Mouse (Mus musculus) heart, embryonic 11.5 days (tissue): ENCODE measurements around the gene Adcy1. TPM values are rescaled to one million over a fixed set of nuclear protein-coding genes. Genes with fewer than 3 reads are reported as not detected.
A peak's percentile ranks its signal among the peaks of the same experiment; 100 is the strongest.
"Not testable (repeated sequence)": the region's sequence is repeated elsewhere in the genome, so short reads cannot be mapped to it uniquely, and the experiment has no call there.

Experiments
- ATAC-seq: fragments of 200-750 bp; cut with Nextera tagmentation; replicated peaks from 2 replicates; pipeline ENCODE4 v1.8.0; 2017; ENCODE audit warnings: moderate library complexity; ENCODE audit not compliant: insufficient number of reproducible peaks, low FRiP score, low TSS enrichment
- H3K27ac ChIP-seq: fragments of 300-500 bp; sonication (generic); 2 replicates; pipeline ENCODE4 v1.5.1; 2014; ENCODE audit warnings: mild to moderate bottlenecking, low read depth, low read length
- H3K27me3 ChIP-seq: fragments of 300-500 bp; sonication (generic); 2 replicates; pipeline ENCODE4 v1.6.1; 2014; ENCODE audit warnings: mild to moderate bottlenecking, low read length, mixed read lengths; ENCODE audit not compliant: control insufficient read depth, insufficient read depth
- H3K36me3 ChIP-seq: fragments of 300-500 bp; sonication (generic); 2 replicates; pipeline ENCODE4 v1.6.1; 2014; ENCODE audit warnings: mild to moderate bottlenecking, low read length, moderate library complexity, mixed read lengths; ENCODE audit not compliant: control insufficient read depth, insufficient read depth
- H3K4me1 ChIP-seq: fragments of 300-500 bp; sonication (generic); 2 replicates; pipeline ENCODE4 v1.6.1; 2014; ENCODE audit warnings: low read length; ENCODE audit not compliant: control insufficient read depth, insufficient read depth
- H3K4me2 ChIP-seq: fragments of 300-500 bp; sonication (generic); 2 replicates; pipeline ENCODE4 v1.6.1; 2014; ENCODE audit warnings: mild to moderate bottlenecking, moderate library complexity
- H3K4me3 ChIP-seq: fragments of 300-500 bp; sonication (generic); 2 replicates; pipeline ENCODE4 v1.5.1; 2014; ENCODE audit warnings: low read depth, low read length
- H3K9ac ChIP-seq: fragments of 300-500 bp; sonication (generic); 2 replicates; pipeline ENCODE4 v1.6.1; 2014; ENCODE audit warnings: mild to moderate bottlenecking, low read depth, low read length, moderate library complexity
- H3K9me3 ChIP-seq: fragments of 300-500 bp; sonication (generic); replicated peaks from 2 replicates; pipeline ENCODE4 v1.6.1; 2016; ENCODE audit warnings: low read length; ENCODE audit not compliant: control insufficient read depth
- WGBS: fragments of 180-500 bp; shearing (Covaris S2); extraction: QIAGEN DNeasy Blood & Tissue Kit; methylation state at CpG from one replicate; pipeline ENCODE4 v1.1.7; 2014; ENCODE audit not compliant: insufficient replicate concordance; 5-methylcytosine and 5-hydroxymethylcytosine counted together
- polyA plus RNA-seq: library from polyadenylated mRNA; unstranded; fragments of >200 nt; fragmentation: Nextera tagmentation; extraction: Ambion mirVana; gene quantifications from 2 replicates; pipeline ENCODE4 v1.2.1, GENCODE M21; 2014

The Adcy1 gene
- polyA plus RNA-seq, 1 experiment from 2014 or later = 2.5 TPM

DNA sequence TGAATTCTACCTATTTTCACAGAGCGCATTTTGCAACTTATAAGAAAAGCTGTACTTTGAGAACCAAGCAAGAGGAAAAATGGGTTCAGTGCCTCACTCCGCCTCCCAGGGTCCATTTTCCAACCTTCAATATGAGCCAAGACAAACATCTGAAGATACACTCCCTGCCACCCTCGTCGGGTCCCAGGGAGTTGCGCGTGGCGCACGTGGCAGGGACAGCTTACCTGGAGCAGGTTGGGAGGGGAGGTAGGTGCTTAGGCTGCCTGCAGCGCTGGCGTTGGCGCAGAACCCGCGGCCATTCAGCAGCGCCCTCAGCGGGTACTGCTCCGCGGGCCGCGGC lies 149.8 kb downstream of the Adcy1 start:
- Histone ChIP-seq H3K4me1 (peaks cover 7% of the 10 kb centered on the region), H3K4me3 (peak overlapping the region; percentile 65), H3K9me3 (no peaks in the 10 kb centered on the region), H3K27me3 (peaks cover 30% of the 10 kb centered on the region), H3K27ac (no peak overlapping the region), H3K4me2 (peak overlapping the region; percentile 96), H3K36me3 (no peaks in the 10 kb centered on the region), H3K9ac (peak overlapping the region; percentile 54)
- no peak for ATAC-seq
- 2% methylated on average over 19 of the region's 19 CpGs for WGBS

DNA sequence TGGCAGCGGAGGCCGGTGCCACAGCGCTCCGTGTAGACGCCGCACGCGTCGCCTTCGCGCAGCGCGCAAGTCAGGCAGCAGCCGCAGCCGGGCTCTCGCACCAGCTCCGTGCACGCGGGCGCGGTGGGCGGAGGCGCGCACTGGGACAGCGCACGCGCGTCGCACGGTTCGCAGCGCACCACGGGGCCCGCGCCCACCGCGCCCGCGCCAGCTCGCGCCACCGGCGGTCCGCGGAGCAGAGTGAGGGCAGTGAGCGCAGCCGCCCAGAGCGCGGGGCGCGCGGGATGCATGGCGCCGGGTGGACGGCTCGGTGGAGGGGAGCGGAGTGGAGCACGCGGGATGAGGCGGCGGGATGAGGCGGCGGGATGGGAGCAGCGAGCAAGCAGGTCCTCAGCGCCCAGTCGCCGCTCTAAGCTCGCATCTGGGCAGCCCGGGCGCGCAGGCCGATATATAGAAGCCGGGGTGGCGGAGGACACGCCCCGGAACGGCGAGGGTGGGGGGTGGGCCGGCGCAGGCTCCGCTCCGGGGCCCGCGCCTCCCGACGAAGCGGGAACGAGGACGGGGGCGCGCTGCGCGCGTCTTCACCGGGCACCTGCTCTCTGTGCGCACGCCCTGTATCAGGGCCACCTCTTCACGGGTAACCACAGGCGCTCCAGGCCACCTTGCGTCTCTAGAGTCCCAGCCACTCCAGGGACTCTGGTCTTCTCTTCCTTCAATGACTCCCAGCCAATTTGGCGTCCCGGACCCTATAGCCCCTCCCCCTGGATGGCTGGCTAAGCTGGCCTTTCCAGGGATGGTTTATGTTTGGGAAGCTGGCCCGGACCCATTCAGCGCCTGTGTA lies 150.4 kb downstream of the Adcy1 start, which contains the start of gene Igfbp3:
TSS of gene Igfbp3 (minus strand) at position 423 of the 841 bp plus-strand sequence.
- WGBS = under 1% methylated on average over 84 of the region's 104 CpGs
- no peaks in the 10 kb centered on the region for H3K36me3 ChIP-seq
- H3K9me3 ChIP-seq = no peaks in the 10 kb centered on the region
- H3K4me1 ChIP-seq = peaks cover 7% of the 10 kb centered on the region
- peaks cover 30% of the 10 kb centered on the region for H3K27me3 ChIP-seq
- ATAC-seq = peak; percentile 60
- peak within 1 kb of the TSS; percentile 96 for H3K4me2 ChIP-seq
- H3K9ac ChIP-seq = peak within 1 kb of the TSS; percentile 54
- no peak within 1 kb of the TSS for H3K27ac ChIP-seq
- peak within 1 kb of the TSS; percentile 65 for H3K4me3 ChIP-seq

GRCm38 (mm10) chr11:7214342-7214660 lies 151.0 kb downstream of the Adcy1 start:
- H3K4me3 ChIP-seq = peak overlapping the region; percentile 65
- H3K9me3 ChIP-seq = no peaks in the 10 kb centered on the region
- peaks cover 30% of the 10 kb centered on the region for H3K27me3 ChIP-seq
- peaks cover 7% of the 10 kb centered on the region for H3K4me1 ChIP-seq
- H3K4me2 ChIP-seq = peak overlapping the region; percentile 96
- no peak for ATAC-seq
- no peaks in the 10 kb centered on the region for H3K36me3 ChIP-seq
- no peak overlapping the region for H3K27ac ChIP-seq
- under 1% methylated on average over 12 of the region's 12 CpGs for WGBS
- no peak overlapping the region for H3K9ac ChIP-seq

GRCm38 (mm10) chr11:7214761-7215160 lies 151.5 kb downstream of the Adcy1 start:
- H3K4me2 ChIP-seq = peak overlapping the region; percentile 96
- WGBS = 3% methylated on average over 14 of the region's 14 CpGs
- H3K4me1 ChIP-seq = peaks cover 7% of the 10 kb centered on the region
- no peaks in the 10 kb centered on the region for H3K36me3 ChIP-seq
- no peak for ATAC-seq
- H3K9ac ChIP-seq = no peak overlapping the region
- H3K27ac ChIP-seq = no peak overlapping the region
- peak overlapping the region; percentile 65 for H3K4me3 ChIP-seq
- no peaks in the 10 kb centered on the region for H3K9me3 ChIP-seq
- peaks cover 30% of the 10 kb centered on the region for H3K27me3 ChIP-seq

DNA sequence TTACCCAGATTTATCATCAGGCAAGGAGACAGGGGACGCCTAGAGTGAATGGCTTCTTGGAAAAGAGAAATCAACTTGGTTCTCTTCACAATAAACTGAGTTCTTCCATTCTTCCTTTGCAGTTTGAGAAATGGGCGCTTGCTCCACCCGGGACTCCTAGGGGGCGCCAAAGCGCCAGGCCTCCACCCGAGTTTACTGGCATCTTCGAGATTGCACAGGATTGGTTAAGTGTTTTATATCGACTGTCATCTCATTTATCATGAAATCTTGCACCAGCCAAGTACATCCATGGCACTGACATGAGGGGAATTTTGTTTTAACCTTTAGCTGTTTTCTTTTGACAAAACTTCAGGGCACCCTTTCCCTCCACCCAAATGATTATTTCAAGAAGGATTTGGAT lies 152.4 kb downstream of the Adcy1 start:
- WGBS = 17% methylated on average over 8 of the region's 8 CpGs
- Histone ChIP-seq H3K27ac (no peak overlapping the region), H3K36me3 (no peaks in the 10 kb centered on the region), H3K4me3 (no peak overlapping the region), H3K9me3 (no peaks in the 10 kb centered on the region), H3K4me1 (peaks cover 7% of the 10 kb centered on the region), H3K4me2 (no peak overlapping the region; the same call in 1 of the 2 replicates), H3K27me3 (peaks cover 29% of the 10 kb centered on the region), H3K9ac (no peak overlapping the region)
- ATAC-seq = no peak

DNA sequence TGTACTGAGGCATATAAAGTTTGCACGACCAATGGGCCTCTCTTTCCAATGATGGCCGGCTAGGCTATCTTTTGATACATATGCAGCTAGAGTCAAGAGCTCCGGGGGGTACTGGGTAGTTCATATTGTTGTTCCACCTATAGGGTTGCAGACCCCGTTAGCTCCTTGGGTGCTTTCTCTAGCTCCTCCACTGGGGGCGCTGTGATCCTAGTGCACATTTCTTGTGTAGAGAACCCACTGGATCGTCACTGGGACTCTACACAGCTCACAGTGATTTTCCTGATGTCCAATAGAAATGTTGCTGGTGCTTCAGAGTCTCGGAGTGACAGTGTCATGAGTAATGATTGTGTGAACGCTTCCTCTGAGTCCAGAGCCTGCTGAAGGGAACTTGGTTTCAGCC lies 158.5 kb downstream of the Adcy1 start:
- not testable (repeated sequence) for H3K27ac ChIP-seq, H3K4me3 ChIP-seq, H3K9ac ChIP-seq, H3K9me3 ChIP-seq, ATAC-seq, H3K4me1 ChIP-seq, H3K36me3 ChIP-seq, H3K27me3 ChIP-seq, H3K4me2 ChIP-seq
- WGBS = 75% methylated on average over 8 of the region's 8 CpGs

- no peaks in the 10 kb centered on the region for H3K9me3 ChIP-seq
- H3K4me2 ChIP-seq = no peak overlapping the region
- no peaks in the 10 kb centered on the region for H3K27me3 ChIP-seq
- no peak for ATAC-seq
- 74% methylated on average over 2 of the region's 2 CpGs for WGBS
- no peak overlapping the region for H3K4me3 ChIP-seq
- H3K36me3 ChIP-seq = no peaks in the 10 kb centered on the region
- no peak overlapping the region for H3K9ac ChIP-seq
- H3K27ac ChIP-seq = no peak overlapping the region
- no peaks in the 10 kb centered on the region for H3K4me1 ChIP-seq
Measured at GRCm38 (mm10) chr11:7226200-7226599, 162.9 kb downstream of the Adcy1 start.

- H3K9ac ChIP-seq = no peak overlapping the region
- no peak for ATAC-seq
- H3K9me3 ChIP-seq = no peaks in the 10 kb centered on the region
- WGBS = 83% methylated on average over 7 of the region's 7 CpGs
- H3K4me1 ChIP-seq = no peaks in the 10 kb centered on the region
- no peaks in the 10 kb centered on the region for H3K27me3 ChIP-seq
- H3K27ac ChIP-seq = no peak overlapping the region
- H3K36me3 ChIP-seq = no peaks in the 10 kb centered on the region
- no peak overlapping the region for H3K4me2 ChIP-seq
- H3K4me3 ChIP-seq = no peak overlapping the region
Measured at GRCm38 (mm10) chr11:7226810-7227550, 163.7 kb downstream of the Adcy1 start.
